Mouse (Mus musculus): ENCODE measurements around the gene Jam3. TPM values are rescaled to one million over a fixed set of nuclear protein-coding genes. Genes with fewer than 3 reads are reported as not detected.
A peak's percentile ranks its signal among the peaks of the same experiment; 100 is the strongest.

Jam3 gene
- polyA plus RNA-seq, 1 experiment = 53.5 TPM

DNA sequence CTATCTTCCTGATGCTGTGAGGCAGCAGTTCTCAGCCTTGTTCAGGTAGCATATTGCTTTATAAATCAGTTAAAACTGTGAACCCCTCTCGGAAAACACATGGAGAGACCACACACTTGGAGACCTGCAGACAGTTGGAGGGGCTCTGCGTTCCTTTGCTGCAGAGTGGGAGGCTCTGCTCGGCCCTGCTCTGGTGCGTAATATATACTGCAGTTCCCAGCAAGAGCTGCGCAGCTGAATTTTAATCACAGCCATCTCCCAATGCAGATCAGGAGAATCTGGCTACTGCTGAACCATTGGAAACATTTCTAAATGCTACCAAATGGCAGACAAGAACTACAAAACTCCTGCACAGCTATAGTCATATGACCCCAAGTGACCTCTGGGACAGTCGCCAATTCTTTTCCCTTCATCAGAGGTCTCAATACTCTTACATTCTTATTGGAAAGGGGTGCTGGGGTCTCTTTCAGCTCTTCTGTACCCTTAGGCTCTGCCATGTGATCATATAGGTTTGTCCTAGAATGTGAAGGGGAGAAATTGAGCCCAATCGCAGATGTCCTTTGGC is 33.5 kb upstream of the Jam3 start:
- no peak for DNase-seq (ENCODE audit: low read depth)
- no peak for TF ChIP-seq POLR2A (IDR thresholded peaks at IDR 0.05; ENCODE audit: borderline replicate concordance, extremely low read depth, insufficient read depth, insufficient read length, poor library complexity, severe bottlenecking)

DNA sequence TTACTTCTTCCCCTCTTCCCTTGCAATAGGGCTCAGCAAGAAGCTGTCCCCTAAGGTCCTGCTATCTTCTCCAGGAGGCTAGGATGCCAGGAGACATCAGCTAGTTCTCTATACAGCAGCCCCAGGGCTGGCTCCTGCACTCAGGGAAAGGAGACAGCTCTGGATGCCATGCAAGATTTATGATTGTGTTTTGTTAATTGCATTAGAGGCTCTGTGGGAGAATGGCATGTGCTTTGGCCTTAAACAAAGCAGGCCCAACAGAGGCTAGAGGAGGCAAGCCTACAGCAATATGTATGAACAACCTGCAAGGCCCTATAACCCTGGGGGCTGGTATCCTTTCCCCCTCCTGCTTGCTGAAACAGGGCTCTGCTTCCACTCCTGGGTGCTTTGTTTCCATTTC is 30.6 kb upstream of the Jam3 start:
- TF ChIP-seq CTCF (IDR thresholded peaks at IDR 0.05; ENCODE audit: borderline replicate concordance, extremely low read depth, insufficient read depth, insufficient read length) = no peak
- TF ChIP-seq POLR2A (IDR thresholded peaks at IDR 0.05; ENCODE audit: borderline replicate concordance, extremely low read depth, insufficient read depth, insufficient read length, poor library complexity, severe bottlenecking) = no peak
- DNase-seq (ENCODE audit: low read depth) = no peak

DNA sequence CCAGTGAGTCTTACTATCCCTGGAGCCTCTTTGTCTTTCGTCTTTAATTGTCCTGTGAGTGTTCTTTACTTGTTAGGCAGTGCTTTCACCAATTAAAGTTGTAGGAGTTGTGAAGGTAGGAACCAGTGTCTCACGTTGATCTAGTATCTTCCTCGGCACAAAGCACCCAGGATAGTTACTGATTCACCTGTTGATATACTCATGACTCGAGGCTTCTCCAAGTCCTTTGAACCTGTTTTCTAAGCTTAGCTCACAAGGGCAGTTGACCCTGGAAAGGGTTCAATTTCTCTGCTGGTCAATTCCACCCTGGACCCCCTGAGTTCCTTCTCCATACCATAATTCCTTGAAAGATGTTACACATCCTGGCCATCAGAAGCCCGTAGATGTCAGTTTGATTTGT is 26.9 kb upstream of the Jam3 start:
- TF ChIP-seq POLR2A (IDR thresholded peaks at IDR 0.05; ENCODE audit: borderline replicate concordance, extremely low read depth, insufficient read depth, insufficient read length, poor library complexity, severe bottlenecking) (no peak), CTCF (IDR thresholded peaks at IDR 0.05; ENCODE audit: borderline replicate concordance, extremely low read depth, insufficient read depth, insufficient read length) (no peak)
- DNase-seq (ENCODE audit: low read depth) = no peak

DNA sequence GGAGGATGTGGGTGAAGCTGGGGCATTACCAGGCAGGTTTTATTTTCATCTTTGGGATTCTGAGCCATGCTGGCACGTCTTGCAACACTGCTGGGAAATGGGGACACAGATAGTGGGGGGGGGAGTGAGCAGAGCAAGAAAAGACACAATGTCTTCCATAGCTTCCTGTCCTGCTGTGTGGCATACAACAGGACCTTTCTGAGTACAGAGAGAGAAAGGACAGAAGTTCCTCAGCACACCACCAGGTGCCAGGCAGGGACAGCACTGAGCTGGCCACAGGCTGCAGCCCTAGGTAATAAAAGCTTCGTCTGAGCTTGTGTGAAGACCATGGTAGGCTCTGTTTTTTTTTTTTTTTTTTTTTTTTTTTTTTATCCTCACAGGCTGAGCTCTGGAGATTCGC is 25.3 kb upstream of the Jam3 start:
- TF ChIP-seq CTCF (IDR thresholded peaks at IDR 0.05; ENCODE audit: borderline replicate concordance, extremely low read depth, insufficient read depth, insufficient read length) (peak; percentile 45), POLR2A (IDR thresholded peaks at IDR 0.05; ENCODE audit: borderline replicate concordance, extremely low read depth, insufficient read depth, insufficient read length, poor library complexity, severe bottlenecking) (no peak)
- no peak for DNase-seq (ENCODE audit: low read depth)

DNA sequence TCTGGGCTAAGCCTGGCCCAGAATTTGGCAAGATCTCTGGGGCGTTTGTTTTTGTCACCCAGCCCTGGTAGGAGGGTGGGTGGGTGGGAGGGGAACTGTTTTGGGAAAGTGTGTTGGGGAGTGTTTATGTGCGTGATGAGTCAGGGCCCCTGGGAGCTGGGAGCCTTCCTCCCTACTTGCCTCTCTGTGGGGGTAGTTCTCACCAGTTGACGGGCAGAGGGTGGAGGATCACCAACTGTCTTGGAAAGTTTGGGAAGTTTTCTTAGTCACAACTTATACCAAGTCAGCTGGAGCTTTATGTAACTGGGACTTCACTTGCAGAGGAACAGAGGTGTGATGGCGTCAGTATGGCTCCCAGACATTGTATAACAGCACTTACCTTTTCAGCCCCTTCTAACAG is 23.7 kb upstream of the Jam3 start:
- TF ChIP-seq CTCF (IDR thresholded peaks at IDR 0.05; ENCODE audit: borderline replicate concordance, extremely low read depth, insufficient read depth, insufficient read length) = no peak
- no peak for TF ChIP-seq POLR2A (IDR thresholded peaks at IDR 0.05; ENCODE audit: borderline replicate concordance, extremely low read depth, insufficient read depth, insufficient read length, poor library complexity, severe bottlenecking)
- no peak for DNase-seq (ENCODE audit: low read depth)

DNA sequence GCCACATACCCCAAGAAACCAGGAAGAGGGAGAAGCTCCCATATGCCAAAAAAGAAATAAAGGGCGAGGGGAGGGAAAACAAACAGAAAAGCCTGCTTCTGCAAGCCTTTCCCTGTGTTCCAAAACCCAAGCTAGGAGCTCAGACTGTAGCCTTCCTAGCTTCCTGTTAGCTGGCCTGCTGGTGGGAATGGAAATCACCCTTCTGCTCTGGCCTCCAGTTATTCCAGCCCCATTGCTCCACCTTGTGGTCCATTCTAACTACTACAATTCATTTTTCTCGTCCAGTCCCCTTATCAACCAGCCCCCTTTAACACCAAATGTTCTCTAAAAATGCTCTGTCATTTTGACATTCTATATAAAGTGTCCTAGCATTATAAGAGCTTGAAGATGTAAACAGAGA is 20.9 kb upstream of the Jam3 start:
- TF ChIP-seq POLR2A (IDR thresholded peaks at IDR 0.05; ENCODE audit: borderline replicate concordance, extremely low read depth, insufficient read depth, insufficient read length, poor library complexity, severe bottlenecking) = no peak
- TF ChIP-seq CTCF (IDR thresholded peaks at IDR 0.05; ENCODE audit: borderline replicate concordance, extremely low read depth, insufficient read depth, insufficient read length) = peak; percentile 89
- peak; percentile 92 for DNase-seq (ENCODE audit: low read depth)

DNA sequence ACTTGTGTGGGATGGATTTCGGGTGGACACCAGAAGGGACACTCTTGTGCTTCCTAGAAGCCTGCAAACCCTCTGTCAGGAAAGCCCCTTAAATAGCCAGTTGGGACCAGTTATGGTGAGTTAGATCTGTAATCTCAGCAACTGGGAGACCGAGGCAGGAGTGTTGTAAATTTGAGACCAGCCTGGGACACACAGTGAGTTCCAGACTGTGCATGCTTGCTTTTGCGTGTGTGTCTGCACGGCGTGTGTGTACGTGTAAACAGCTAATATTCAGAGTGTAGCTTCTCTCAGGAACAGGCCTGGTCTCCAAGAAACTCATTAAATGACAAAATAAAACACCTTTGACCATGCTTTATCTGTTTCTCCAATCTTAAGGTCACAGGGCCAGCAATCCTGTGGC is 20.5 kb upstream of the Jam3 start:
- DNase-seq (ENCODE audit: low read depth) = no peak
- TF ChIP-seq POLR2A (IDR thresholded peaks at IDR 0.05; ENCODE audit: borderline replicate concordance, extremely low read depth, insufficient read depth, insufficient read length, poor library complexity, severe bottlenecking) (no peak), CTCF (IDR thresholded peaks at IDR 0.05; ENCODE audit: borderline replicate concordance, extremely low read depth, insufficient read depth, insufficient read length) (no peak)

DNA sequence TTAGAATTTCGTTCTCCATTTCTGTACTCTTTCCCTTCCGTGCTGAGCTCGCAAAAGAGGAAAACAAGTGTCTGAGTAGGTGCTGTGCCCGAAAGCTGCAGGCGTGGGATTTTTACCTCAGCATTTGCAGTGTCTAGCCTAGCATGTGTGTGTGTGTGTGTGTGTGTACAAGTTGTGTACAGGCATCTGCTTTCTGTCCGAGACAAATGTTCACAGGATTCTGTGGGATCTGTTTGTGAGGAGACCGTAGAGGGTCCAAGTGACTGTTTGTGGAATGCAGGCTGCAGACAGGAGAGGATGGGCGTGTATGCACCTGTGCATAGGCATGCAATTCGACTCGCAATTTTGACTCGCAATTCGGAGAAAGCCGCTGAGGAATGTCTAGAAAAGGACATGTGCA is 20.0 kb upstream of the Jam3 start:
- TF ChIP-seq CTCF (IDR thresholded peaks at IDR 0.05; ENCODE audit: borderline replicate concordance, extremely low read depth, insufficient read depth, insufficient read length) = no peak
- no peak for TF ChIP-seq POLR2A (IDR thresholded peaks at IDR 0.05; ENCODE audit: borderline replicate concordance, extremely low read depth, insufficient read depth, insufficient read length, poor library complexity, severe bottlenecking)
- no peak for DNase-seq (ENCODE audit: low read depth)

DNA sequence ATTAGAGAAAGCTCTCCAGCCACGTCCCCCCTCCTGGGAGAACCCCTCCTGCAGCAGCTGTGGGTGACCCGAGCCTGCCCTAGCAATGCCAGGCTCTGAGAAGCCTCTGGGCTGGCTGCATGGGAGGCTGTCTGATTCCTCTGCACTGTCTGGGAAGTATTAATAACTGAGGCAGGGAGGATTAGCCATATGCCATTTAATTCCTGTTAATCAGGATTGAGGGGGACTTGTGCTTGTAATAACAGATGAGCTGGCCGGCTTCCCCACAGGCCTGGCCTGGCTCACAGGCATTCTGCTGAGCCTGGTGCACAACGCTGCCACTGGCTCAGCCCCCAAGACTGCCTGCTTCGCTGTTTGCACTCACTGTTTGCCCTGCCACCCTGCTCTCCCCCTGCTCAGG is 18.9 kb upstream of the Jam3 start:
- DNase-seq (ENCODE audit: low read depth) = peak; percentile 92
- no peak for TF ChIP-seq POLR2A (IDR thresholded peaks at IDR 0.05; ENCODE audit: borderline replicate concordance, extremely low read depth, insufficient read depth, insufficient read length, poor library complexity, severe bottlenecking)
- no peak for TF ChIP-seq CTCF (IDR thresholded peaks at IDR 0.05; ENCODE audit: borderline replicate concordance, extremely low read depth, insufficient read depth, insufficient read length)

DNA sequence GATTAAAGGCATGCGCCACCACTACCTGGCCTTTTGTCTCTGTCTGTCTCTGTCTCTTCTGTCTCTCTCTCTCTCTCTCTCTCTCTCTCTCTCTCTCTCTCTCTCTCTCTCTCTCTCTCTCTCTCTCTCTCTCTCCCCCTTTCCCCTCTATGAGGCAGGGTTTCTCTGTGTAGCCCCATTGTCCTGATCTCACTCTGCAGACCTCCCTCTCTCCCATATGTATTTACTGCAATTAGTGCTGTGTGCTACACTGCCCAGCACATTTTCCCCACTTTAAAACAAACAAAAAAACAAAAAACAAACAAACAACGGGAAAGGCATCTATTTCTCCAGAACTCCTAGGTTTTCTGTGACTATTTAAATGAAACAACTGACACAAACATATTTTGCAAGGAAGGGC is 18.4 kb upstream of the Jam3 start:
- DNase-seq (ENCODE audit: low read depth) = no peak
- TF ChIP-seq POLR2A (IDR thresholded peaks at IDR 0.05; ENCODE audit: borderline replicate concordance, extremely low read depth, insufficient read depth, insufficient read length, poor library complexity, severe bottlenecking) (no peak), CTCF (IDR thresholded peaks at IDR 0.05; ENCODE audit: borderline replicate concordance, extremely low read depth, insufficient read depth, insufficient read length) (no peak)

DNA sequence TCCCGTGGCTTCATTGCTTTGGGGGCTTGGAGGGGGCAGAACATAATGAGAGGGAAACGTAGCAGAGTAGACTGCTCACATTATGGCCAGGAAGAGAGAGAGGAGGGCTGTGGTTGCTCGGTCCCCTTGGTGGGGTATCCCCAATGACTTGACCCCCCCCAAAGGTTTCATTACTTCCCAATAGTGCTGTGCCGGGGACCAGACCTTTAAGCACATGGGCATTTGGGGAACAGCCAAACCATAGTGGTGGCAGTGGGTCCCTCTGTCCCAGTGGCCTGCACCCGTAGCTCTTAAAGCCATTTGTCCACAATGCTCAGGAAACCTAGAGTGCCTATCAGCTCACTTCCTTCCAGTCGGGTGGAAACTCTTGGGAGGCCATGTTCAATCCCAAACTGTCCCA is 17.6 kb upstream of the Jam3 start:
- TF ChIP-seq POLR2A (IDR thresholded peaks at IDR 0.05; ENCODE audit: borderline replicate concordance, extremely low read depth, insufficient read depth, insufficient read length, poor library complexity, severe bottlenecking) (no peak), CTCF (IDR thresholded peaks at IDR 0.05; ENCODE audit: borderline replicate concordance, extremely low read depth, insufficient read depth, insufficient read length) (no peak)
- DNase-seq (ENCODE audit: low read depth) = no peak

DNA sequence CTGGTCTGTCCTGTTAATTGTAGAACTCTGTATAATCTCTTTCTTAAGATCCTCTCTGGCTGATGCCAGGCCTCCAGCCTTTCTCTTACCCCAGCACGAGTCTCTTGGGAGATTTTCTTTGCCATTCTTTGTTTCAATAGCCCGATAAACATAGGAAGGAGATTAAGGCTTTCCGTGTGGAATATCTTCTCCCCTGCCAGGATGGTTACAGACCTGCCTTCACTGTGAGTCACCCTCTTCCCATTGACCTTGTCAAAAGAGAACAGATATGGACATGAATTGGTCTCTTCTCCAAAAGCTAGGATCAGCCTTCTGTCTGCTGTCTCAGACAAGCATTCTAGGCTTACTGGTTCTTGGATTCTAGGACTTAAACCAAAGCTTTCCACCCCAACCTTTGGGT is 15.5 kb upstream of the Jam3 start:
- TF ChIP-seq POLR2A (IDR thresholded peaks at IDR 0.05; ENCODE audit: borderline replicate concordance, extremely low read depth, insufficient read depth, insufficient read length, poor library complexity, severe bottlenecking) (no peak), CTCF (IDR thresholded peaks at IDR 0.05; ENCODE audit: borderline replicate concordance, extremely low read depth, insufficient read depth, insufficient read length) (no peak)
- no peak for DNase-seq (ENCODE audit: low read depth)

DNA sequence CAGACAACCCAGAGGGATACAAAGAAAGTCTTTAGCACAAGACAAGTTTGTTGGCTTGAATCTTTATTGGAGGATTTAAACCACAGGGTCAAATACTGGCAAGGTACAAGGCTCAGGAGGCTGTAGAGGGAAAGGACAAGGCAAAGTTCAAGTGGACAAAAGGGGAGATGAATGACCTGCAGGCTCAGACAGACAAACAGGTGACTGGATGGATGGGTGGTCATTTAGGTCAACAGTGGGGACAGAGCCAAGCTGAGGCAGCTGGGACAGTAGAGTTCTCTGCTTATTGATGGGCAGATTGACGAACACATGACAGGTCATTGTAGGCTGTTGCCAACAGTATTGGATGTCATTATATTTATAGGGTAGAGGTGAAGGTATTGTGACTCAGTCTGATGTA is 11.8 kb upstream of the Jam3 start:
- DNase-seq (ENCODE audit: low read depth) = no peak
- TF ChIP-seq POLR2A (IDR thresholded peaks at IDR 0.05; ENCODE audit: borderline replicate concordance, extremely low read depth, insufficient read depth, insufficient read length, poor library complexity, severe bottlenecking) = no peak
